Comparison of ENCODE assay signal across 13 mouse cellular contexts in the genomic region with DNA sequence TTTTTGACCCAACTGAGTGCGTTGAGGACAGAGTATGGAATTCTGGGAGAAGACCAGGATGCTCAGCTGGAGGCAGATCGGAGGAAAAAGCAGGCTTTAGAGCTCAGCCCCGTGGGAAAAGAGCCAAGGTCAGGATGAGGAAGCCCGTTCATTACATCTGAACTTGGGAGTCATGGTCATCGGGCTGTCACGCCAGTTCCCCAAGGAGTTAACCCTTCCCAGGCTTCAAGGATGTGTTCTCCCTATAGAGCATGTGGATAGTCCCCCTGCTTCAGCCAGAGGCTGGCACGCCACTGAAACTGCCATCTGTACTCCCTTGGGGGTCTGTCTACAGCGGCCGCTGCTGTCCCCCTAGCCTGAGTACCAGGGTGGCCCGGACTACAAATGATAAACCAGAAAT. TPM values are rescaled to one million over a fixed set of nuclear protein-coding genes. Genes with fewer than 3 reads are reported as not detected.
DNase-seq lines count a peak whose midpoint lies in the region; ATAC-seq and TF ChIP-seq lines count a peak whose summit lies in the region.
"Had no signal": no experiment of that assay in that cellular context is flagged by ENCODE, and none has a peak within 500 bp of the region (broad histone marks: within the 10 kb centered on the region; RNA-seq: fewer than 3 reads in every experiment).

No protein-coding gene starts in this region.

- TF ChIP-seq CTCF in kidney, adult 2 months (conservative IDR thresholded peaks at IDR 0.05; ENCODE audit: insufficient read depth, insufficient read length, low read depth, low read length): no peak

- no peaks in the 10 kb centered on the region for H3K27me3 ChIP-seq in kidney, adult 2 months (replicated peaks; ENCODE audit: control insufficient read depth, insufficient read depth, low read length)
- H3K27me3 ChIP-seq in kidney, embryonic 16.5 days (ENCODE audit: insufficient read depth, low read length): no peaks in the 10 kb centered on the region
- H3K27me3 ChIP-seq: limb, embryonic 15.5 days had no signal

- no peak for TF ChIP-seq POLR2A in kidney, adult 2 months (IDR thresholded peaks at IDR 0.05; ENCODE audit: low read depth, low read length)

- H3K4me3 ChIP-seq in kidney, adult 2 months (ENCODE audit: insufficient read depth, low read depth, low read length): no peak overlapping the region
- H3K4me3 ChIP-seq in kidney, embryonic 16.5 days (ENCODE audit: low read length): no peak overlapping the region
- H3K4me3 ChIP-seq: limb, embryonic 15.5 days had no signal

- ATAC-seq in kidney, embryonic 16.5 days (ENCODE audit: low FRiP score, low TSS enrichment): peak; percentile 24; the same call in 1 of the 2 replicates
- ATAC-seq: hindbrain, embryonic 16.5 days; midbrain, embryonic 16.5 days had no signal

- no peak overlapping the region for H3K4me2 ChIP-seq in kidney, embryonic 16.5 days (replicated peaks; ENCODE audit: low read depth, low read length)
- H3K4me2 ChIP-seq: limb, embryonic 15.5 days had no signal

- H3K36me3 ChIP-seq in kidney, adult 2 months (ENCODE audit: control insufficient read depth, insufficient read depth, low read length): no peaks in the 10 kb centered on the region
- H3K36me3 ChIP-seq in kidney, embryonic 16.5 days (ENCODE audit: insufficient read depth, low read length): no peaks in the 10 kb centered on the region
- H3K36me3 ChIP-seq: limb, embryonic 15.5 days had no signal

- H3K4me1 ChIP-seq in kidney, adult 2 months (ENCODE audit: control insufficient read depth, insufficient read depth, low read length): peaks cover 21% of the 10 kb centered on the region
- H3K4me1 ChIP-seq in kidney, embryonic 16.5 days (ENCODE audit: insufficient read depth, low read length): peaks cover 52% of the 10 kb centered on the region

- peak; percentile 73 for DNase-seq in kidney, adult 2 months
- no peak for DNase-seq in kidney, adult 11 months
- DNase-seq in adrenal gland, adult 2 months: peak; percentile 88
- peak; percentile 78 for DNase-seq in adrenal gland, postnatal 10 days
- DNase-seq in embryo, embryonic 11 days: no peak
- no peak for DNase-seq in spleen, postnatal 4 days (ENCODE audit: low spot score in 2 of 2)
- DNase-seq: gastrocnemius, postnatal 10 days; thymus, postnatal 36 days had no signal

- no peaks in the 10 kb centered on the region for H3K9me3 ChIP-seq in kidney, embryonic 16.5 days (ENCODE audit: low read length)
- H3K9me3 ChIP-seq: limb, embryonic 15.5 days had no signal

- WGBS in kidney, adult 2 months: 33% methylated on average over 10 of the region's 10 CpGs
- WGBS in kidney, embryonic 16.5 days: 40% methylated on average over 10 of the region's 10 CpGs

- no peak overlapping the region for H3K27ac ChIP-seq in kidney, adult 2 months (ENCODE audit: insufficient read depth, low read depth, low read length)
- H3K27ac ChIP-seq in kidney, embryonic 16.5 days (ENCODE audit: low read length): no peak overlapping the region
- H3K27ac ChIP-seq: limb, embryonic 15.5 days had no signal

- H3K9ac ChIP-seq in kidney, embryonic 16.5 days (replicated peaks; ENCODE audit: low read length): no peak overlapping the region
- H3K9ac ChIP-seq: limb, embryonic 15.5 days had no signal

RNA-seq across cellular contexts. Expression of a gene that starts 5.1 kb away (rescaled TPM):
- polyA plus RNA-seq in kidney, adult 2 months (2012; rRNA removed): 34.4 and 40.6 TPM in 2 replicates
- 100 to 1,000 TPM in 1 of 2 experiments, 10 to 100 TPM in 1; 70.3 to 115 TPM for total RNA-seq in adrenal gland, adult 2 months (2021)
- 135 and 182 TPM in 2 replicates for polyA plus RNA-seq in adrenal gland, adult 2 months (2012; rRNA removed)
- 10 to 100 TPM; 61.1 to 63.0 TPM for total RNA-seq in adrenal gland, postnatal 10 days (2021)
- 20.4 and 21.5 TPM in 2 replicates for polyA plus RNA-seq in kidney, embryonic 16.5 days (2015; fragmentation: Nextera tagmentation; extraction: Ambion mirVana)

RNA-seq across cellular contexts. Expression of a gene that starts 12.0 kb away (rescaled TPM):
- 432 and 738 TPM in 2 replicates for polyA plus RNA-seq in kidney, adult 2 months (2012; rRNA removed)
- 1,000 to 10,000 TPM; 1,183 to 1,186 TPM for total RNA-seq in adrenal gland, adult 2 months (2021)
- 64.3 and 68.3 TPM in 2 replicates for polyA plus RNA-seq in adrenal gland, adult 2 months (2012; rRNA removed)
- total RNA-seq in adrenal gland, postnatal 10 days (2021): 1,000 to 10,000 TPM; 1,144 to 1,253 TPM
- polyA plus RNA-seq in kidney, embryonic 16.5 days (2015; fragmentation: Nextera tagmentation; extraction: Ambion mirVana): 802 and 841 TPM in 2 replicates

RNA-seq across cellular contexts. Expression of a gene that starts 46.9 kb away (rescaled TPM):
- 0.47 and 0.72 TPM in 2 replicates for polyA plus RNA-seq in kidney, adult 2 months (2012; rRNA removed)
- total RNA-seq in adrenal gland, adult 2 months (2021): under 1 TPM; 0.17 to 0.58 TPM
- polyA plus RNA-seq in adrenal gland, adult 2 months (2012; rRNA removed): 0.49 and 0.85 TPM in 2 replicates
- under 1 TPM; 0.55 to 0.57 TPM for total RNA-seq in adrenal gland, postnatal 10 days (2021)
- polyA plus RNA-seq in kidney, embryonic 16.5 days (2015; fragmentation: Nextera tagmentation; extraction: Ambion mirVana): 0.44 and 0.46 TPM in 2 replicates
- total RNA-seq: common myeloid progenitor, adult 5-6 weeks had no signal

Comparison
In these comparisons a context has a peak if more than half of its experiments do, and no peak if none do; other contexts are left out.
1. DNase-seq: peak in kidney, adult 2 months (single experiment), adrenal gland, adult 2 months (single experiment) and adrenal gland, postnatal 10 days (single experiment); none in kidney, adult 11 months (single experiment), embryo, embryonic 11 days (single experiment) and spleen, postnatal 4 days (0 of 2).